Mouse (Mus musculus) brain, embryonic 14.5 days (tissue): Measurements from ENCODE around the gene 1700030K09Rik.

ENCODE experiments used
- CTCF ChIP-seq: fragments of 200-500 bp; IDR thresholded peaks from 2 replicates; pipeline ENCODE4 v1.5.1; 2012; ENCODE audit warnings: inconsistent platforms, mild to moderate bottlenecking, moderate library complexity, borderline replicate concordance; ENCODE audit not compliant: insufficient read depth, insufficient read length; ENCODE audit errors: extremely low read depth
- POLR2A ChIP-seq: fragments of 200-500 bp; IDR thresholded peaks from 2 replicates; pipeline ENCODE4 v1.6.1; 2012; ENCODE audit warnings: mild to moderate bottlenecking, inconsistent platforms, borderline replicate concordance; ENCODE audit not compliant: poor library complexity, insufficient read depth, insufficient read length, severe bottlenecking; ENCODE audit errors: extremely low read depth

DNA sequence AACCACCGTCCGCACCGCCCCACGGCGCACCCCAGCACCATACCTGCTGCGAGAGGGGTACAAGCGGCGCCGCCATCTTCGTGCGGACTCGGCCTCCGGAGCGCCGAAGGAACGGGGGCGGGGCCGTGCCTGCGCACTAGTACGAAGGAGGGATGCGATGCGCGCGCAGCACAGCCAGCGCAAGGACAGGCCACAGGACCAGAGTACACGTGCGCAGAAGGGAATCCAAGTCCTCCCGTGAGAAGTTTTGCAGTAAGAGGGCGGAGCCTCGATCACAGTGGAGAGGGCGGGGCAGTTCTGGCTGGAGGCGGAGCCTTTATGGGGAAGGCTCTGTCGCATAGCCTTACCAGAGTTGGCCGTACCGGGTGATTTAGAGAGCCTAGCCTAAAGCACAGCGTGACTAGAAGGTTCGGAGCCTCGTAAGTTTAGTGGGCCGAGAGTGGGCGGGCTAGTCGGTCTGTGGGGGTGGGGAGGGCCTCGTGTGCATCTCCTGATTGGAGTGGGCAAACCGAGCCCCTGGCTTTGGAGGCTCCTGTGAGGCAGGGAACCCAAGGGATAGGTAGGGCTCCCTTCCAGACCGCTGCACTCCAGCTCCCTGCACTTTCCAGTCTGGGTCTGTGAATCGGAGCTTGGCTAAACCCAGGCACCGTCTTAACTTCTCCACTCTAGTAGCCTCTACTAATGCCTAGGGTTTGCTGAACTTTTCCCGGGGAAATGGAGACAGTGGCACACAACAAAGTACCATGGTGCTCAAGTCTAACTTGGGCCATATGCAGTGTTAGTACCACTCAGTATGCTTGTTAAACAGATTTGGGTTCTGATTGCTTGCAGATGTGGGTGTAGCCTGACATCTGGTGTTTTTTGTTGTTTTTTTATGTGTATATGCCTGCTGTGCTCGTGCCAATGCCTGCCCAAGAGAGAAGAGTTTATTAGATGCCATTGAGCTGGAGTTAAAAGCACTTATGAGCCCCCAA is 22.0 kb upstream of the 1700030K09Rik start, which contains the start of gene Eps15l1:
- no peak for TF ChIP-seq CTCF
- TF ChIP-seq POLR2A = peak; percentile 87
